Mouse (Mus musculus) spleen, adult 2 months (tissue): Measurements from ENCODE around the gene Cog5.

Experiments used
- CTCF ChIP-seq: fragments of 200-500 bp; IDR thresholded peaks from 2 replicates; pipeline ENCODE4 v1.5.1; 2011; ENCODE audit warnings: mild to moderate bottlenecking, inconsistent platforms; ENCODE audit not compliant: insufficient read depth, insufficient read length, insufficient replicate concordance; ENCODE audit errors: extremely low read depth
- POLR2A ChIP-seq: fragments of 200-500 bp; IDR thresholded peaks from 2 replicates; pipeline ENCODE4 v1.6.1; 2011; ENCODE audit warnings: low read depth, low read length, inconsistent platforms

DNA sequence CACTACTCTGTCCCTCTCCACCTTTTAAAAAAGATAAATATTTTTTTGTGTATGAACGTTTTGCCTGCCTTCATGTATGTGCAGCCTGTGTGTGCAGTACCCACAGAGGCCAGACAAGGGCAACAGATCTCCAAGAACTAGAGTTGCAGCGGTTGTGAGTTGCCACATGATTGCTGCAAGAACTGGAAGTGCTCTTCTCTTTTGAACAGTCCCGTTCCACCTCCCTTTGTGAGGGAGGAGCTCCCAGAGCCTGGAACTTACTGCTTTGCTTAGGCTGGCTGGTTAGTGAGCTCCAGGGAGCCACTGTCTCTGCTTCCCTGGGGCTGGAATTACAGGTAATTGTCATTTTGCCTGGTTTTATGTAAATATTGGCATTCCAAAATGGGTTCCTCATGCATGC is 69.9 kb downstream of the Cog5 start:
- no peak for TF ChIP-seq CTCF
- TF ChIP-seq POLR2A, result no peak
